Mouse (Mus musculus): ENCODE results near the gene Acat3. TPM values are rescaled to one million over a fixed set of nuclear protein-coding genes. Genes with fewer than 3 reads are reported as not detected.
"Not testable (repeated sequence)": the region's sequence is repeated elsewhere in the genome, so short reads cannot be mapped to it uniquely, and the experiment has no call there.

Gene Acat3
- polyA plus RNA-seq, 1 experiment from 2014 or later, result 1.5 TPM

DNA sequence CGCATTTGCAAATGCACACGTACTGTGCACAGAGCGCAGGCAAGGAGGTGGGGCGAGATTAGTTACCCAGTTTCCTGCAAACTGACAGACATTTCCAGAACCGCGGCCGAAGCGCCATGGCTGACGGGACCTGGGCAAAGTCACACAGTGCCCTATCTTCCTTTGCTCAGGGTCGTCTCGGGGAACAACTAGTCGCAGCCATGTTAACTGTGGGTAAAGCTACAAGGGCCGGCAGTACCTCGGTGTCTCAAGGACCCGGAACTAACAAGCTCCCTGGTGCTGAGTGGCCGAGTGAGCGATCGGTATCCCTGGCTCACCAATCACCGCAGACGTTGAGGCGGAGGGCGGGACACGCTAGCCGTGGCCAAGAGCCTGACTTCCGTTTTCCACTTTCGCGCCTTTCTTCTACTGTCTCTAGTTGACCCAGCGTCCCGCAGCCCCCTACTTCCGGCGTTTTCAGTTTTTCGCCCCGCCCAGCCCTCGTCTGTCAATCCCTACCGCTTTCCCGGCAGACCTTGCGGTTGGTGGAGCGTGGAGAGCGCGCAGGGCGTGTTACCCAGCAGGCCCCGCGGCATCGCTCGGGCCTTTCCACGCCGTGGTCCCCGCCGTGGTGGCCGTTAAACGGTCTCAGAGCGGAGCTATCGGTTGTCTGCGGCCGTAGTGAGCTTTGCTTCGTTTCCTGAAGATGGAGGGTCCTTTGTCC, 24.4 kb downstream of the Acat3 start, which contains the start of gene Mrpl18:
Mrpl18 (minus strand) TSS at position 465 of the 703 bp plus-strand sequence.
- H3K27me3 ChIP-seq, result no peaks in the 10 kb centered on the region
- H3K4me2 ChIP-seq, result peak within 1 kb of the TSS; percentile 85
- H3K27ac ChIP-seq, result peak within 1 kb of the TSS; percentile 92
- H3K4me1 ChIP-seq, result peaks cover 8% of the 10 kb centered on the region; the same call in 1 of the 2 replicates
- WGBS, result under 1% methylated on average over 56 of the region's 56 CpGs
- no peaks in the 10 kb centered on the region for H3K9me3 ChIP-seq
- peak; percentile 100 for ATAC-seq (ENCODE audit: insufficient number of reproducible peaks, insufficient read depth, low FRiP score, low TSS enrichment, low read depth)
- peaks cover 59% of the 10 kb centered on the region for H3K36me3 ChIP-seq
- H3K9ac ChIP-seq, result peak within 1 kb of the TSS; percentile 99
- H3K4me3 ChIP-seq, result peak within 1 kb of the TSS; percentile 92

- WGBS, result under 1% methylated on average over 18 of the region's 18 CpGs
- peaks cover 8% of the 10 kb centered on the region; the same call in 1 of the 2 replicates for H3K4me1 ChIP-seq
- H3K4me3 ChIP-seq, result peak within 1 kb of the TSS; percentile 92
- ATAC-seq (ENCODE audit: insufficient number of reproducible peaks, insufficient read depth, low FRiP score, low TSS enrichment, low read depth), result no peak
- H3K27ac ChIP-seq, result peak within 1 kb of the TSS; percentile 92
- H3K9ac ChIP-seq, result peak within 1 kb of the TSS; percentile 99
- peak within 1 kb of the TSS; percentile 85 for H3K4me2 ChIP-seq
- peaks cover 59% of the 10 kb centered on the region for H3K36me3 ChIP-seq
- H3K9me3 ChIP-seq, result no peaks in the 10 kb centered on the region
- no peaks in the 10 kb centered on the region for H3K27me3 ChIP-seq
Observed at GRCm38 (mm10) chr17:12915488-12915880, 24.9 kb downstream of the Acat3 start, which contains the start of gene Tcp1. TSS of gene Tcp1 (plus strand) at chr17:12915701.

DNA sequence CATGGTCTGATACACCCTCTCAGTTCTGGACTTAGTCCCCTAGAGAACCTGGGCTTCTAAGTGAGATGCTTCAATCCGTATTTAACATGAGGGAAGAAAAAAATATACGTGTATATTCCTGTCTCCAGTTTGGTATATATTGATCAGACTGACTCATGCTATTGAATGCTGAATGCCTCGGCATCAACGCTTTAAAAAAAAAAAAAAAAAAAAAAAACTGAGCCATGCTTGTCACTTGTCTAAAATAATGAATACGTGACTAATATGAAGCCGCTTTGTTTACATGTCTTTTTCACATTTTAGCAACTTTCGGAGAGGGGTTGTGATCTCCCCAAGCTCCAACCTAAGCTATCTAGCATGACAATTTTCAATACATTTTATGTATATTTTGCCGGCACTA, 30.0 kb downstream of the Acat3 start:
- WGBS, result 88% methylated on average over 8 of the region's 8 CpGs
- no peak for ATAC-seq (ENCODE audit: insufficient number of reproducible peaks, insufficient read depth, low FRiP score, low TSS enrichment, low read depth)
- H3K36me3 ChIP-seq, result peaks cover 49% of the 10 kb centered on the region
- H3K4me3 ChIP-seq, result no peak overlapping the region
- H3K4me1 ChIP-seq, result peaks cover 8% of the 10 kb centered on the region; the same call in 1 of the 2 replicates
- H3K9me3 ChIP-seq, result no peaks in the 10 kb centered on the region
- H3K4me2 ChIP-seq, result no peak overlapping the region
- H3K27me3 ChIP-seq, result no peaks in the 10 kb centered on the region
- no peak overlapping the region for H3K9ac ChIP-seq
- H3K27ac ChIP-seq, result no peak overlapping the region

DNA sequence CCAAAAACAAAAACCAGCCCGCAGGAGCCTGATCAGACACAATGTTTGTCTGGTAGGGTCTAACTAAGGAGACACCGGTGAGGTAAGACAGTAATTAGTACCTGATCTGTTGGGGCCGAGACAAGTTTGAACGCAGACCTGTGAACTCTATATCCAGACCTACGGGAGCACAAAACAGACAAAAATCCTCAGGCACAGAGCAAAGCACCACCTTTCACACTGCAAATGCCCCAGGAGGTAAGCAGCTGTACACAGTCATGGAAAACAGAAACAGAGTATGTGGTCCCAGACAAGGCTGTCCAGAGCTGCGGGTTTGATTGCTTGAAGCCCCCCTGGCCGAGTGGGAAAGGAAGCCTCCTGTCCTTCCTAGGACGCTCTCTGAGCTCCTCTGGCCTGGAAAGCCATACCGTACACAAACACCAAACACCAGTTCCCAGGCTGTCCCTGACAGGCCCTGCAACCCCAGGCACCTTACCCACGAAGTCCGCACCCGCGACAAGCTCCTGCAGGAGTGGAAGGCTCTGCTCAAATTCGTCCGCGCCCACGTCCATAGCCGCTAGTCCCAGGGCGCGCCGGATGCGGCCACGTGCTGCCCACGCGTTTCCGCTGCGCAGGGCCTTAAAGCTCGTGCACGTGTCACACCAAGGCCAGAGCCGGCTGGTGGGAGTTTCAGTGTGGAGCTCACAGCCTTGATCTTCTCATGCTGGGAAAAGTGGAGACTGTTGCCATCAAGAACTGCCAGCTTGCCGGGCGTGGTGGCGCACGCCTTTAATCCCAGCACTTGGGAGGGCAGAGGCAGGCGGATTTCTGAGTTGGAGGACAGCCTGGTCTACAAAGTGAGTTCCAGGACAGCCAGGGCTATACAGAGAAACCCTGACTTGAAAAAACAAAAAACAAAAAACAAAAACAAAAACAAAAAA, 30.8 kb downstream of the Acat3 start, which contains the start of gene Pnldc1:
Pnldc1 (minus strand) TSS at position 870 of the 920 bp plus-strand sequence.
- peaks cover 56% of the 10 kb centered on the region for H3K36me3 ChIP-seq
- WGBS, result 79% methylated on average over 35 of the region's 35 CpGs
- no peak within 1 kb of the TSS for H3K4me2 ChIP-seq

GRCm38 (mm10) chr17:12906436-12906835, 34.0 kb downstream of the Acat3 start:
- no peak overlapping the region for H3K9ac ChIP-seq

More for the DNA sequence above, 30.8 kb downstream of the Acat3 start, which contains the start of gene Pnldc1:
- Histone ChIP-seq H3K9ac (0 out of 2 replicates have a peak within 1 kb of the TSS, but pooled peaks have one; percentile 27), H3K4me1 (no peaks in the 10 kb centered on the region; the same call in none of the 2 replicates), H3K4me3 (no peak within 1 kb of the TSS), H3K9me3 (no peaks in the 10 kb centered on the region), H3K27ac (0 out of 2 replicates have a peak within 1 kb of the TSS, but pooled peaks have one; percentile 7), H3K27me3 (no peaks in the 10 kb centered on the region)
- no peak for ATAC-seq (ENCODE audit: insufficient number of reproducible peaks, insufficient read depth, low FRiP score, low TSS enrichment, low read depth)

GRCm38 (mm10) chr17:12905810-12906209, 34.6 kb downstream of the Acat3 start:
- H3K4me1 ChIP-seq, result peaks cover 10% of the 10 kb centered on the region
- no peaks in the 10 kb centered on the region for H3K27me3 ChIP-seq
- H3K27ac ChIP-seq, result no peak overlapping the region
- H3K9ac ChIP-seq, result no peak overlapping the region
- 86% methylated on average over 4 of the region's 4 CpGs for WGBS
- no peak overlapping the region for H3K4me2 ChIP-seq
- no peak for ATAC-seq (ENCODE audit: insufficient number of reproducible peaks, insufficient read depth, low FRiP score, low TSS enrichment, low read depth)
- H3K4me3 ChIP-seq, result no peak overlapping the region
- no peaks in the 10 kb centered on the region for H3K9me3 ChIP-seq
- peaks cover 40% of the 10 kb centered on the region for H3K36me3 ChIP-seq

More at GRCm38 (mm10) chr17:12906436-12906835, 34.0 kb downstream of the Acat3 start:
- no peaks in the 10 kb centered on the region for H3K9me3 ChIP-seq
- H3K4me1 ChIP-seq, result peaks cover 10% of the 10 kb centered on the region
- H3K4me2 ChIP-seq, result no peak overlapping the region
- no peak overlapping the region for H3K4me3 ChIP-seq
- peaks cover 40% of the 10 kb centered on the region for H3K36me3 ChIP-seq
- ATAC-seq (ENCODE audit: insufficient number of reproducible peaks, insufficient read depth, low FRiP score, low TSS enrichment, low read depth), result no peak
- H3K27me3 ChIP-seq, result no peaks in the 10 kb centered on the region
- H3K27ac ChIP-seq, result no peak overlapping the region
- WGBS, result 90% methylated on average over 9 of the region's 9 CpGs

GRCm38 (mm10) chr17:12904349-12904748, 36.1 kb downstream of the Acat3 start:
- Histone ChIP-seq H3K4me1 (peaks cover 14% of the 10 kb centered on the region), H3K4me2 (no peak overlapping the region), H3K36me3 (peaks cover 46% of the 10 kb centered on the region), H3K27me3 (no peaks in the 10 kb centered on the region), H3K4me3 (no peak overlapping the region), H3K9ac (no peak overlapping the region), H3K9me3 (no peaks in the 10 kb centered on the region), H3K27ac (no peak overlapping the region; the same call in 1 of the 2 replicates)
- no peak for ATAC-seq (ENCODE audit: insufficient number of reproducible peaks, insufficient read depth, low FRiP score, low TSS enrichment, low read depth)
- 69% methylated on average over 1 of the region's 1 CpGs for WGBS

GRCm38 (mm10) chr17:12903372-12904333, 36.7 kb downstream of the Acat3 start:
- H3K9ac ChIP-seq, result no peak overlapping the region
- H3K9me3 ChIP-seq, result no peaks in the 10 kb centered on the region
- WGBS, result 31% methylated on average over 11 of the region's 12 CpGs
- ATAC-seq (ENCODE audit: insufficient number of reproducible peaks, insufficient read depth, low FRiP score, low TSS enrichment, low read depth), result peak; percentile 10; the same call in 1 of the 2 replicates
- H3K27ac ChIP-seq, result peak overlapping the region; percentile 74
- no peak overlapping the region for H3K4me2 ChIP-seq
- no peaks in the 10 kb centered on the region for H3K27me3 ChIP-seq
- H3K4me1 ChIP-seq, result peaks cover 14% of the 10 kb centered on the region
- no peak overlapping the region for H3K4me3 ChIP-seq
- H3K36me3 ChIP-seq, result peaks cover 46% of the 10 kb centered on the region

GRCm38 (mm10) chr17:12902291-12902690, 38.1 kb downstream of the Acat3 start:
- Histone ChIP-seq H3K9ac (no peak overlapping the region), H3K4me3 (no peak overlapping the region), H3K4me2 (no peak overlapping the region), H3K36me3 (peaks cover 46% of the 10 kb centered on the region), H3K27me3 (no peaks in the 10 kb centered on the region), H3K4me1 (peaks cover 14% of the 10 kb centered on the region), H3K27ac (no peak overlapping the region), H3K9me3 (no peaks in the 10 kb centered on the region)
- 92% methylated on average over 6 of the region's 6 CpGs for WGBS
- no peak for ATAC-seq (ENCODE audit: insufficient number of reproducible peaks, insufficient read depth, low FRiP score, low TSS enrichment, low read depth)

- H3K27ac ChIP-seq, result peak overlapping the region; percentile 78
Observed at GRCm38 (mm10) chr17:12898607-12899006, 41.8 kb downstream of the Acat3 start.

More at GRCm38 (mm10) chr17:12898607-12899006, 41.8 kb downstream of the Acat3 start:
- Histone ChIP-seq H3K36me3 (peaks cover 34% of the 10 kb centered on the region), H3K4me2 (peak overlapping the region; percentile 20; the same call in 1 of the 2 replicates), H3K4me1 (peaks cover 11% of the 10 kb centered on the region)
- H3K27me3 ChIP-seq; H3K4me3 ChIP-seq; H3K9me3 ChIP-seq; ATAC-seq (ENCODE audit: insufficient number of reproducible peaks, insufficient read depth, low FRiP score, low TSS enrichment, low read depth); H3K9ac ChIP-seq: not testable (repeated sequence)
- 28% methylated on average over 2 of the region's 2 CpGs for WGBS
